Mouse (Mus musculus) olfactory bulb, adult 2 months (tissue): Measurements from ENCODE around the gene Akap14.

Source experiments
- CTCF ChIP-seq: fragments of 200-500 bp; IDR thresholded peaks from 2 replicates; pipeline ENCODE4 v1.5.1; 2012; ENCODE audit warnings: low read depth, mild to moderate bottlenecking, low read length, moderate library complexity; ENCODE audit not compliant: insufficient read depth
- POLR2A ChIP-seq: fragments of 200-500 bp; IDR thresholded peaks from 2 replicates; pipeline ENCODE4 v1.6.1; 2012; ENCODE audit warnings: mild to moderate bottlenecking, low read depth, low read length, moderate library complexity; ENCODE audit not compliant: insufficient read depth

GRCm38 (mm10) chrX:37141732-37142131, 26.9 kb downstream of the Akap14 start:
- TF ChIP-seq CTCF = no peak
- TF ChIP-seq POLR2A = no peak
